Mouse (Mus musculus) liver, embryonic 14 days (tissue): ENCODE measurements around the gene Klhl5. TPM values are rescaled to one million over a fixed set of nuclear protein-coding genes. Genes with fewer than 3 reads are reported as not detected.

Source experiments
- polyA plus RNA-seq: library from polyadenylated mRNA; depleted of rRNA; stranded (reverse); fragments of >200 nt; gene quantifications from 2 replicates; pipeline ENCODE4 v1.2.3, GENCODE M21; 2012; rRNA removed

The Klhl5 gene
- 4.6 and 5.3 TPM in 2 replicates for polyA plus RNA-seq

DNA sequence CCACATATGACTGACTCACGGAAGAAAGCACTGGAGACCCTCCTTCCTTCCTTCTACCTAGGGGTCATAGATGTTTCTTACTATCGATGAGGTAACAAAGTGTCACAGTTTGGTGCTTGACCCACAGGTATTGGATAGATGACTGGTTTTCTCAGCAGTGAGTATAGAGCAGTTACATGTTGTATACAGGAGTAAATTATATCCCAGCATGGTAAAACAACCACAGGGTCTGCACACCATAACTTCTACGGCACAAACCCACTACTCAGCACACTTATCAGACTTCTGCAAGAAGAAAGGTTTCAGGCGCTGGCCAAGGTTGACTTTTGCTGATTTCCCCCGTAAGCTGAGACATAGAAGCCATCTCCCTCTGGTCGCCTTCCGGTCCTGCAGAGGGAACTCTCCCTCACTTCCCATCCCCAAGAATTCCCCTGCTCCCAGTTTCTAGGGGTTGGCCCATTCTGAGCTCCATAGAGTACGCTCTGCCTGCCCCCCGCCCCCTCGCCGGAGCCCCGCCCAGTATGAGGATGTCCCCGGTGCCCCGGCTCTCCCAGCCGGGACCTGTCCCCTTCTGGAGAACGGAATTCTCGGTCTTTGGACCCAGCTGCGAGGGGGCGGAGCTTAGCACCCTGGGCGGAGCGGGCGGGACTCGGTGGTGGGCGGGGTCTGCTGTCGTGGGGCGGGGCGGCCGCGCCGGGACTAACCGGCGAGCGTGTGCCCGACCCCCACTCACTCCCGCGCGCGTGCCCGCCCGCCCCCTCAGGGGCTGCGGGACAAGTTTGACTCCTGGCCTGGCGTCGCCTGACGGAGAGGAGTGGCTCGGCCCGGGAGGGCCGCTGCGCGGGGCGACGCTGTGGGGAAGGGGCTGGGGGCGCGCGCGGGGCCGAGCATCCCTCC is at the start of gene Klhl5:
Gene Klhl5, plus strand, starts transcription at position 664 of the 897 bp plus-strand sequence.

DNA sequence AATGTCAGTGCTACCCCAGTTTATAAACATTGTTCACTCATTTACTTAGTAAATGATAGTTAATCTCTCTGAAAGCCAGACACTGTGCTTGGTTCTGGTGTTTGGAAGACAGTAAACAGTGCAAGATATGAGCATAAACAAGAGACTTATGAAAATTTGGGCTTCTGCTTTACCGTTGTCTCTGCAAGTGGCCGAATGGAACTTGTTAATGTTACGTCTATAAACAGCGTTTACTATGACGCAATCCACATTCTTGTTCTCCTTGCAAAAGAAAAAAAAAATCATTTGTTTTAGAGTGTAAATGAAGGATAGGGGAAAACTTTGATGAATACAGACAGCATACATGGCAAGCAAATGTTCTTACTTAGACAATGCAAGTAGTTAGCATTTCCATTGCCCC is 15.4 kb upstream of the Klhl5 start, which contains the start of gene Tmem156:
Gene Tmem156, minus strand, starts transcription at position 212 of the 400 bp plus-strand sequence.

DNA sequence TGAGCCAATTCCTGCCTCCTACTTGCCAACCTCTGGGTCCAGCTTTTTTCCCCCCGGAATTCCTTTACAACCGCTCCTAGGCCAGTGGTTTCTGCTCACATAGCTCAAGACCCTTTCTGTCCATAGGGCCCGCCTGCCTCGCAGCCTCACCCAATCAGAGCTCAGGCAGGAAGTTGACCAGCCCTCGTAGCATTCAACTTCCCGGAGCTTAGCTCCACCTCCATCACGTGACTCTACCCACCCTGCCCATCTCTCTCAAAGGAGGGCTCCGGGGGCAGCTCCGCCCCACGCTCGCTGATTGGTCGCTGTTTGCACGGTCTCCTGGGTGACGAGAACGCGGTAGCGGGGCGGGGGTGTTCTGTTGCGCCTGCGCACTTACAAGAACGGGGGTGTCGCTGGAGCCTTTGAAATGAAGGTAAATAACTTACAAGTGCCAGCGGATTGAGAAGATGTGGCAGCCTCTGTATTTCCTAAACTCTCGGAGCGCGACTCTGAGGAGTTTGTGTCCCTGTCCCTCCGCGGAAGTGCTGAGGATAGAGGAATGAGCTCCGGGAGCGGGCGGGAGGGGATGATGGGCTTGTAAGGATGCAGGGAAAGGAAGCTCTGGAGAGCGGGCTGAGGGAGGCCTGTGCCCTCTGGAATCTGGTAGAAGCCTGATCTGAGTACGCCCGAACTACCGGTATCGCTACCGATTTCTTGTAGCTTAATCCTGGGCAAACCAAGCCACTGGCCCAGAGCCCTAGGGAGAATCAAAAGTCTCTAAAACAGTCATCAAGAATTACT is 92.2 kb downstream of the Klhl5 start, which contains the start of gene Wdr19:
Gene Wdr19, plus strand, starts transcription at position 351 of the 783 bp plus-strand sequence.

Other genes starting within 250 kb of the Klhl5 start
- 0.98 and 1.5 TPM in 2 replicates for gene Tlr1, start 174.0 kb upstream of the Klhl5 start, polyA plus RNA-seq
- gene Tlr6, start 147.4 kb upstream of the Klhl5 start, polyA plus RNA-seq: 0.49 and 0.80 TPM in 2 replicates
- gene Fam114a1, start 137.5 kb upstream of the Klhl5 start, polyA plus RNA-seq: 8.5 and 8.8 TPM in 2 replicates
- 0.53 and 0.77 TPM in 2 replicates for gene Tmem156, start 15.4 kb upstream of the Klhl5 start, polyA plus RNA-seq
- gene Wdr19, start 92.2 kb downstream of the Klhl5 start, polyA plus RNA-seq: 0.47 and 0.74 TPM in 2 replicates
- gene Rfc1, start 228.1 kb downstream of the Klhl5 start, polyA plus RNA-seq: 18.9 and 19.8 TPM in 2 replicates
- gene Klb, start 240.8 kb downstream of the Klhl5 start, polyA plus RNA-seq: 4.2 and 4.9 TPM in 2 replicates